Mouse (Mus musculus) lung, adult 10 weeks (tissue): ENCODE results near the gene Elk4. TPM values are rescaled to one million over a fixed set of nuclear protein-coding genes. Genes with fewer than 3 reads are reported as not detected.

Source experiments
- polyA plus RNA-seq: library from polyadenylated mRNA; stranded (reverse); fragments of 350-450 nt; fragmentation: Illumina TruSeq; extraction: RNeasy Lipid Tissue Mini Kit (QIAGEN cat#74804); gene quantifications from one replicate; pipeline ENCODE4 v1.2.3, GENCODE M21; 2014; ENCODE audit warnings: low read depth, low replicate concordance; ENCODE audit not compliant: insufficient read depth

Elk4 gene
- 41.2 TPM for polyA plus RNA-seq

GRCm38 (mm10) chr1:132007282-132007815 is at the start of gene Elk4:
Gene Elk4 (plus strand): TSS chr1:132007607.

GRCm38 (mm10) chr1:131962606-131963084 is 44.8 kb upstream of the Elk4 start, which contains the start of gene Slc45a3:
Gene Slc45a3 (plus strand): TSS chr1:131962967.

DNA sequence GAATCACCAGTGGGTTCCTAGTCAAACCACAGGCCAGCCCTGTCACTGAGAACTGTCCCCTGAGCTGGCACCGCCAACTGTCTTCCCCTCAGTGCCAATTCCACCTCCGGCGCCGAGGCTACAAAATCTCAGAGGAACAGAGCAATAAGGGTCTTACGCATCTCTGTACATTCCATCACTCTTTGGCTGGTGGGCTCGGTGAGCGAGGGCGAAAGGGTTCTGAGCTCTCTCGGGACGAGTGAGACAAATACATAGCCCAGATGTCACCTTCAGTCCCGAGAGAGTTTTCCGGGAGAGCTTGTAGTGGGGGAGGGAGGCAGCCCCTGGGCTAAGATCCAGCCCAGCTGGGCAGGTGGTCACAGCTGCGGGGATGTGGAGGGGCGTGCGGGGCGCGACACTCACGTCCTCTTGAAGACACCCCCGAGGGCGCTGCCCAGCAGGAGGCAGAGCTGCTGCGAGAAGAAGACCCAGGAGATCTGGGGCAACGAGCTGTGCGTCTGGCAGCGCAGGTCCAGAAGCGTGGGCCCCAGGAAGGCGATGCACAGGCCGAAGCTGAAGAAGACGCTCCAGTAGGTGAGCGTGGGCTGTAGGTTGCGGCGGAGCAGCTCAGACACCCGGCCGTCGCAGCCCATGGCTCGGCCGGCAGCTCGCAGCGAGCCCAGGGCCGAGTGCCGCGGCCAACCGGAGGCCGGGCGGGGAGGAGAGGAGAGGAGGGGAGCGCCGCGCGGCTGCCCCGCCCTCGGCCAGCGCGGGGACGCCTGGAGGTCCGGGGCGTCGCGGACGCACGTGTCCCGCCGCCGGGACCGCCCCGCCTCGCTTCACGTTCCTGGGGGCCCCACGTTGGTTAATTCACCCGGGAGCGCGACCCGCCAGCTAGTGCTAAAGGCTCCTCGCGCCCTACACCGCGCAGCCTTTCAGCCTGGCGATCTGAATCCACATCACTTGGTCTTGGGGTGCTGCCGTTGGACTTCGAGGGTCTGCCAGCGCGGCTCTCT is 60.2 kb downstream of the Elk4 start, which contains the start of gene Mfsd4a:
TSS of gene Mfsd4a (minus strand) at position 802 of the 995 bp plus-strand sequence.

Other genes starting within 250 kb of the Elk4 start
- 0.55 TPM for gene Pm20d1, start 210.2 kb upstream of the Elk4 start, polyA plus RNA-seq
- gene Slc41a1, start 180.1 kb upstream of the Elk4 start, polyA plus RNA-seq: 7.0 TPM
- gene Rab29, start 140.4 kb upstream of the Elk4 start, polyA plus RNA-seq: 21.4 TPM
- 19.3 TPM for gene Nucks1, start 97.1 kb upstream of the Elk4 start, polyA plus RNA-seq
- gene Slc45a3, start 44.6 kb upstream of the Elk4 start, polyA plus RNA-seq: 4.3 TPM
- 1.6 TPM for gene Mfsd4a, start 60.5 kb downstream of the Elk4 start, polyA plus RNA-seq
- 6.4 TPM for gene Cdk18, start 132.1 kb downstream of the Elk4 start, polyA plus RNA-seq
- not detected for gene Lemd1, start 183.8 kb downstream of the Elk4 start, polyA plus RNA-seq
- gene AC124108.1, start 183.8 kb downstream of the Elk4 start, polyA plus RNA-seq: not detected
- gene Gm10188, start 222.2 kb downstream of the Elk4 start, polyA plus RNA-seq: not detected